Mouse (Mus musculus) liver, embryonic 11.5 days (tissue): Measurements from ENCODE around the gene Igf1. TPM values are rescaled to one million over a fixed set of nuclear protein-coding genes. Genes with fewer than 3 reads are reported as not detected.

Source experiments
- ATAC-seq: fragments of 200-750 bp; cut with Nextera tagmentation; replicated peaks from 2 replicates; pipeline ENCODE4 v1.8.0; 2017; ENCODE audit warnings: moderate number of reproducible peaks, mild to moderate bottlenecking, moderate TSS enrichment, moderate library complexity; ENCODE audit not compliant: low FRiP score
- DNase-seq: peaks from one replicate; pipeline ENCODE4 v3.0.0-alpha.2; 2017; ENCODE audit warnings: low spot score
- H3K27ac ChIP-seq: fragments of 300-500 bp; sonication (generic); 2 replicates; pipeline ENCODE4 v1.5.1; 2014; ENCODE audit warnings: mild to moderate bottlenecking, low read depth, low read length, control low read depth
- H3K27me3 ChIP-seq: fragments of 300-500 bp; sonication (generic); replicated peaks from 2 replicates; pipeline ENCODE4 v1.6.1; 2014; ENCODE audit warnings: low read length, mixed read lengths; ENCODE audit not compliant: control insufficient read depth, insufficient read depth
- H3K36me3 ChIP-seq: fragments of 300-500 bp; sonication (generic); 2 replicates; pipeline ENCODE4 v1.6.1; 2014; ENCODE audit warnings: mild to moderate bottlenecking, low read length, moderate library complexity, mixed read lengths; ENCODE audit not compliant: control insufficient read depth, insufficient read depth
- H3K4me1 ChIP-seq: fragments of 300-500 bp; sonication (generic); replicated peaks from 2 replicates; pipeline ENCODE4 v1.6.1; 2014; ENCODE audit warnings: low read length, mixed read lengths; ENCODE audit not compliant: control insufficient read depth, insufficient read depth
- H3K4me2 ChIP-seq: fragments of 300-500 bp; sonication (generic); 2 replicates; pipeline ENCODE4 v1.6.1; 2014; ENCODE audit warnings: mild to moderate bottlenecking, control low read depth, moderate library complexity
- H3K4me3 ChIP-seq: fragments of 300-500 bp; sonication (generic); 2 replicates; pipeline ENCODE4 v1.5.1; 2014; ENCODE audit warnings: low read depth, low read length, control low read depth
- H3K9ac ChIP-seq: fragments of 300-500 bp; sonication (generic); 2 replicates; pipeline ENCODE4 v1.6.1; 2014; ENCODE audit warnings: low read depth, low read length, control low read depth
- H3K9me3 ChIP-seq: fragments of 300-500 bp; sonication (generic); 2 replicates; pipeline ENCODE4 v1.6.1; 2016; ENCODE audit warnings: low read length, inconsistent platforms, mixed read lengths; ENCODE audit not compliant: control insufficient read depth
- whole genome bisulfite sequencing: fragments of 180-500 bp; shearing (Covaris S2); extraction: QIAGEN DNeasy Blood & Tissue Kit; methylation state at CpG from one replicate; pipeline ENCODE4 v1.1.7; 2014; 5-methylcytosine and 5-hydroxymethylcytosine counted together
- polyA plus RNA-seq: library from polyadenylated mRNA; unstranded; fragments of >200 nt; fragmentation: Nextera tagmentation; extraction: Ambion mirVana; gene quantifications from 2 replicates; pipeline ENCODE4 v1.2.1, GENCODE M21; 2014

The Igf1 gene
- polyA plus RNA-seq, 1 experiment from 2014 or later: 21.8 TPM

DNA sequence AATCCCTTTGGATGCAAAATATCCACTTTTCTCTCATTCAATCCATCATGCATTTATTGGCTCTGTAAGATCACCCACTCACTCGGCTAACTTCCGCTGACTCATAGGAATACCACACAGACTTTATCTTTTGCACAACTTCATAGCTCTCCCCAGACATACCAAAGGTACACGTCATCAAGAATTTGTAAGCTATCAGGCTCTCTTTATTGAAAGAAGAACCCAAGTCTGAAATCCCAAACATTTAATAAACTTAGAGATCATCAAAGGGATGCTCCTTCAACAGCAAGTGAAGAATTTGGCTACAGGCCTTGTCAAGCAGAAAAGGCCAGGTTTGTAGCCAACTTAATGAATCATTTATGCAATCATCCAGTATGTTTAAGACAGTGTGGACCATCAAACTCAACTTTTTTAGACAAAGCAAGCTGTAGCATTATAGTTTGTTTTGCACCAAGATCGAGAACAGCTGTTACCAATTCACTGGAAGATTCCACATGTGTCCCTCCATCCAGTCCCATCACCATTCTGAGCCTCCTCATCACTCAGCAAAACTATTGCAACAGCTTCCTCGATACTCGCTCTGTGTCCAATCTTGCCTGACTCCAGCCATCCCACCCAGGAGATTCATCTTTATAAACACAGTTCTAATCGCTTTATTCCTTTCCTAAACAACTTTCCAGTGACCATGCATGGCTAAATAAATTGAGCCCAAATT lies 22.2 kb downstream of the Igf1 start:
- no peaks in the 10 kb centered on the region for H3K36me3 ChIP-seq
- H3K27ac ChIP-seq: no peak overlapping the region
- no peak overlapping the region for H3K9ac ChIP-seq
- 69% methylated on average over 7 of the region's 7 CpGs for WGBS
- no peaks in the 10 kb centered on the region for H3K9me3 ChIP-seq
- no peak overlapping the region for H3K4me2 ChIP-seq
- no peaks in the 10 kb centered on the region for H3K27me3 ChIP-seq
- DNase-seq (no peak), ATAC-seq (no peak)
- H3K4me1 ChIP-seq: no peaks in the 10 kb centered on the region
- no peak overlapping the region for H3K4me3 ChIP-seq

- 84% methylated on average over 2 of the region's 2 CpGs for WGBS
- H3K27ac ChIP-seq: no peak overlapping the region
- no peak for ATAC-seq
- H3K4me2 ChIP-seq: no peak overlapping the region
- H3K4me3 ChIP-seq: no peak overlapping the region
- H3K36me3 ChIP-seq: no peaks in the 10 kb centered on the region
- no peak for DNase-seq
- no peaks in the 10 kb centered on the region for H3K9me3 ChIP-seq
- no peaks in the 10 kb centered on the region for H3K27me3 ChIP-seq
- H3K4me1 ChIP-seq: no peaks in the 10 kb centered on the region
- H3K9ac ChIP-seq: no peak overlapping the region
These were observed 27.4 kb downstream of the Igf1 start for GRCm38 (mm10) chr10:87885326-87886040.

DNA sequence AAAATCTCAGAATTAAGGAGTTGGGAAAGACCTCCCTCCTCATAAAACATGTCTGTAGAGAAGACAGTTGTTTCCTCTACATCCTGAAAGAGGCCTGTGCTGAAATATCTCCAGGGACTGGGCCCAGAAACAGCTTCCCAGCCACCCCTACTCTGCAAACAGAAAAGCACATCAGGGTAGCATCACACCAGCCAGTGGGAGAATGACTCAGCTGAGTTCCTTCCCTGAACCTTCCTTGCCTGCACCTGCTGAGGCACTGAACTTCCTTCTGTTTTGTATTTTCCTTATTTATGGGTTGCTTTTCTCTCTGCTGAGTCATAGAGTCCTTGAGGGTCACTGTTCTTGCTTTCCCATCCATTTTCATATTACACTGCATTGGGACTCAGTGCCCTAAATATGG lies 31.8 kb downstream of the Igf1 start:
- no peak for ATAC-seq
- Histone ChIP-seq H3K4me2 (no peak overlapping the region), H3K4me1 (no peaks in the 10 kb centered on the region), H3K9me3 (no peaks in the 10 kb centered on the region), H3K9ac (no peak overlapping the region), H3K4me3 (no peak overlapping the region), H3K27ac (no peak overlapping the region), H3K27me3 (no peaks in the 10 kb centered on the region), H3K36me3 (no peaks in the 10 kb centered on the region)
- no peak for DNase-seq

- H3K4me3 ChIP-seq: no peak overlapping the region
- no peaks in the 10 kb centered on the region for H3K4me1 ChIP-seq
- no peak overlapping the region for H3K9ac ChIP-seq
- no peak overlapping the region for H3K27ac ChIP-seq
- H3K27me3 ChIP-seq: no peaks in the 10 kb centered on the region
- ATAC-seq: no peak
- no peaks in the 10 kb centered on the region for H3K36me3 ChIP-seq
- no peak overlapping the region for H3K4me2 ChIP-seq
- no peaks in the 10 kb centered on the region for H3K9me3 ChIP-seq
- DNase-seq: no peak
These were observed 34.2 kb downstream of the Igf1 start for GRCm38 (mm10) chr10:87892256-87892655.

DNA sequence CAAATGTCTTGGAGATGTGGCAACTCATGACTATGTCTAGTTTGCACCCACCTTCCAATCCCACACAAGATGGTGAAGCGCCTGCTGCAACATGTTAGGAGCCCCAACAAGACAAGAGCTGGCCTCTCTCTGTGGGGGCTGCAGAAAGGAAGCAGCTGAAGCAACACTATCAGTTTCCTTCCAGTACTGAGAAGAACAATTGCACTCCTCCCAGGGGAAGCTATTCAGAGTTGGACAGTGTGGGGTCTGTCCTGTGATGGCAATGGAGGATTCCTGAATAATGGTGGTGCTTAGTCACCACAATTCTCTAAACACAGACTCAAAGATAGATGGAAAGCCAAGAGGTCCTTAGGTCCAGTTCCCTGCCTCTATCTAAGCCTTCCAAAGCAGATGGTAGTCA lies 35.2 kb downstream of the Igf1 start:
- H3K4me2 ChIP-seq: no peak overlapping the region
- H3K4me1 ChIP-seq: no peaks in the 10 kb centered on the region
- no peaks in the 10 kb centered on the region for H3K9me3 ChIP-seq
- no peak overlapping the region for H3K4me3 ChIP-seq
- no peak overlapping the region for H3K27ac ChIP-seq
- no peaks in the 10 kb centered on the region for H3K27me3 ChIP-seq
- DNase-seq (no peak), ATAC-seq (no peak)
- 69% methylated on average over 1 of the region's 1 CpGs for WGBS
- no peak overlapping the region for H3K9ac ChIP-seq
- no peaks in the 10 kb centered on the region for H3K36me3 ChIP-seq

GRCm38 (mm10) chr10:87894461-87895120 lies 36.5 kb downstream of the Igf1 start:
- no peak for ATAC-seq

DNA sequence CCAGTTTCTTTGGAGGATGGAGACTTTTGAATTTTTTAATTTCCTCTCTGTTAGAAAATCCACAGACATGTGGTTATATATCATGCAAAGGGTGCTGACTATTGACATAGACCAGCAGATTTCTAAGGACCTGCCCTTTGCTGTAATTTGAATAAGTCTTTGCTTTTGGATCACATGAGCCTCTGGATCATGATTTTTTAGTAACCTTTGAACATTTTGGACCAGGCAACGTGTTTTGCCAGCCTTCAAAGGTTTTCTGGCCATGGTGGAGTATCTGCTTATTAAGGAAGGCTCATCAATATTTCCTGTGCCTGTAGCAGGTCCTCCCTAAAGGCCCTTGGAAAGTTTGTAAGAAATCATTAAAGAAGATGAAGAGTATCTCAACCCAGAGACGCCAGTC lies 37.3 kb downstream of the Igf1 start:
- WGBS: 55% methylated on average over 2 of the region's 2 CpGs

More at GRCm38 (mm10) chr10:87894461-87895120, 36.5 kb downstream of the Igf1 start:
- Histone ChIP-seq H3K9me3 (no peaks in the 10 kb centered on the region), H3K36me3 (no peaks in the 10 kb centered on the region), H3K27ac (no peak overlapping the region), H3K4me2 (no peak overlapping the region), H3K27me3 (no peaks in the 10 kb centered on the region), H3K4me3 (no peak overlapping the region), H3K4me1 (no peaks in the 10 kb centered on the region), H3K9ac (no peak overlapping the region)
- DNase-seq: no peak
- 80% methylated on average over 4 of the region's 4 CpGs for WGBS

DNA sequence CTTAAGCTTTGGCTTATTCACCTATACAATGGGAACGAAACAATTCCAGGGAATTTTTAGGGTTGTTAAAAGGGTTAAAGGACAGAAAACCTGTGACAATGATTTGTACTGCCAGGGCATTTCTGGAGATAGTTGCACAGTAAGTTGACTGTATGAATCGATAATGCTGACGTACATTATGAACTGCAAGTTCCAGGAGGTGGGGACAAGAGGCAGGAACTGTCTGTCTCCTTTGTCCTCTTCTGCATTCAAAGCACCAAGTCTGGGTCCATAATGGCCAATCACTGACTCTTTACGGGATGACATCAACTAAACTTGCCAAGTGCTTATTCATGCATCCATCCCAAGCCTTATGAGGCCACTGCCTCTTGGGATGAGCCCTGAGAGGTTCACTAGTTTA lies 39.3 kb downstream of the Igf1 start:
- H3K4me1 ChIP-seq: no peaks in the 10 kb centered on the region
- H3K27ac ChIP-seq: no peak overlapping the region
- no peak overlapping the region for H3K4me2 ChIP-seq
- 86% methylated on average over 4 of the region's 4 CpGs for WGBS
- DNase-seq: no peak
- no peaks in the 10 kb centered on the region for H3K27me3 ChIP-seq
- H3K9ac ChIP-seq: no peak overlapping the region
- H3K36me3 ChIP-seq: no peaks in the 10 kb centered on the region
- no peak overlapping the region for H3K4me3 ChIP-seq
- H3K9me3 ChIP-seq: no peaks in the 10 kb centered on the region
- ATAC-seq: no peak

More for the DNA sequence above, 37.3 kb downstream of the Igf1 start:
- Histone ChIP-seq H3K27me3 (no peaks in the 10 kb centered on the region), H3K9ac (no peak overlapping the region), H3K4me1 (no peaks in the 10 kb centered on the region), H3K27ac (no peak overlapping the region), H3K4me3 (no peak overlapping the region), H3K4me2 (no peak overlapping the region), H3K9me3 (no peaks in the 10 kb centered on the region), H3K36me3 (no peaks in the 10 kb centered on the region)
- ATAC-seq (no peak), DNase-seq (no peak)
